Mouse (Mus musculus) kidney, embryonic 14.5 days (tissue): Measurements from ENCODE around the gene Leng8. TPM values are rescaled to one million over a fixed set of nuclear protein-coding genes. Genes with fewer than 3 reads are reported as not detected.

Source experiments
- ATAC-seq: fragments of 200-750 bp; cut with Nextera tagmentation; 2 replicates; pipeline ENCODE4 v1.8.0; 2017; ENCODE audit warnings: moderate number of reproducible peaks, mild to moderate bottlenecking, moderate TSS enrichment, moderate library complexity; ENCODE audit not compliant: low FRiP score, low TSS enrichment
- H3K27ac ChIP-seq: fragments of 300-500 bp; sonication (generic); 2 replicates; pipeline ENCODE4 v1.5.1; 2014; ENCODE audit warnings: low read depth, mild to moderate bottlenecking, low read length, moderate library complexity, mixed read lengths
- H3K27me3 ChIP-seq: fragments of 300-500 bp; sonication (generic); 2 replicates; pipeline ENCODE4 v1.6.1; 2014; ENCODE audit warnings: mild to moderate bottlenecking, low read length; ENCODE audit not compliant: control insufficient read depth, insufficient read depth
- H3K36me3 ChIP-seq: fragments of 300-500 bp; sonication (generic); 2 replicates; pipeline ENCODE4 v1.6.1; 2014; ENCODE audit warnings: low read length, mixed read lengths; ENCODE audit not compliant: control insufficient read depth, insufficient read depth
- H3K4me1 ChIP-seq: fragments of 300-500 bp; sonication (generic); 2 replicates; pipeline ENCODE4 v1.6.1; 2014; ENCODE audit warnings: low read length, mixed read lengths; ENCODE audit not compliant: control insufficient read depth, insufficient read depth
- H3K4me2 ChIP-seq: fragments of 300-500 bp; sonication (generic); replicated peaks from 2 replicates; pipeline ENCODE4 v1.6.1; 2014; ENCODE audit warnings: low read depth, mild to moderate bottlenecking, low read length
- H3K4me3 ChIP-seq: fragments of 300-500 bp; sonication (generic); 2 replicates; pipeline ENCODE4 v1.5.1; 2014; ENCODE audit warnings: mild to moderate bottlenecking, low read length
- H3K9ac ChIP-seq: fragments of 300-500 bp; sonication (generic); 2 replicates; pipeline ENCODE4 v1.6.1; 2014; ENCODE audit warnings: low read depth, mild to moderate bottlenecking, low read length, moderate library complexity
- H3K9me3 ChIP-seq: fragments of 300-500 bp; sonication (generic); 2 replicates; pipeline ENCODE4 v1.6.1; 2016; ENCODE audit warnings: low read length; ENCODE audit not compliant: control insufficient read depth
- WGBS: fragments of 180-500 bp; shearing (Covaris S2); extraction: QIAGEN DNeasy Blood & Tissue Kit; methylation state at CpG from one replicate; pipeline ENCODE4 v1.1.7; 2014; 5-methylcytosine and 5-hydroxymethylcytosine counted together
- polyA plus RNA-seq: library from polyadenylated mRNA; unstranded; fragments of >200 nt; fragmentation: Nextera tagmentation; extraction: Ambion mirVana; gene quantifications from 2 replicates; pipeline ENCODE4 v1.2.1, GENCODE M21; 2014

Gene Leng8
- polyA plus RNA-seq, 1 experiment from 2014 or later, result 48.7 TPM

- no peaks in the 10 kb centered on the region for H3K9me3 ChIP-seq
- H3K4me2 ChIP-seq, result no peak overlapping the region
- no peak overlapping the region for H3K9ac ChIP-seq
- no peak overlapping the region for H3K27ac ChIP-seq
- H3K27me3 ChIP-seq, result peaks cover 11% of the 10 kb centered on the region
- no peaks in the 10 kb centered on the region for H3K36me3 ChIP-seq
- 19% methylated on average over 5 of the region's 5 CpGs for WGBS
- H3K4me1 ChIP-seq, result 0 out of 2 replicates have a peak, but pooled peaks cover 5% of the 10 kb centered on the region
- no peak for ATAC-seq
- no peak overlapping the region for H3K4me3 ChIP-seq
These were observed 12.0 kb upstream of the Leng8 start for GRCm38 (mm10) chr7:4124856-4125255.

- Histone ChIP-seq H3K27ac (no peak overlapping the region), H3K4me3 (no peak overlapping the region), H3K4me1 (0 out of 2 replicates have a peak, but pooled peaks cover 5% of the 10 kb centered on the region), H3K4me2 (no peak overlapping the region), H3K9me3 (no peaks in the 10 kb centered on the region), H3K9ac (0 out of 2 replicates have a peak overlapping the region, but pooled peaks have one; percentile 4), H3K36me3 (no peaks in the 10 kb centered on the region), H3K27me3 (peaks cover 8% of the 10 kb centered on the region)
- no peak for ATAC-seq
- WGBS, result 33% methylated on average over 9 of the region's 9 CpGs
These were observed 11.5 kb upstream of the Leng8 start for GRCm38 (mm10) chr7:4125306-4125705.

GRCm38 (mm10) chr7:4126992-4127785 is 9.7 kb upstream of the Leng8 start:
- H3K4me1 ChIP-seq, result 0 out of 2 replicates have a peak, but pooled peaks cover 5% of the 10 kb centered on the region
- H3K36me3 ChIP-seq, result no peaks in the 10 kb centered on the region
- H3K9me3 ChIP-seq, result no peaks in the 10 kb centered on the region
- no peak for ATAC-seq
- no peak overlapping the region for H3K27ac ChIP-seq
- 85% methylated on average over 11 of the region's 11 CpGs for WGBS
- no peak overlapping the region for H3K4me2 ChIP-seq
- H3K9ac ChIP-seq, result no peak overlapping the region
- no peak overlapping the region for H3K4me3 ChIP-seq
- H3K27me3 ChIP-seq, result no peaks in the 10 kb centered on the region; the same call in 1 of the 2 replicates

- no peak overlapping the region for H3K27ac ChIP-seq
- WGBS, result 89% methylated on average over 4 of the region's 4 CpGs
- H3K36me3 ChIP-seq, result no peaks in the 10 kb centered on the region
- no peak for ATAC-seq
- no peaks in the 10 kb centered on the region for H3K9me3 ChIP-seq
- 0 out of 2 replicates have a peak, but pooled peaks cover 5% of the 10 kb centered on the region for H3K4me1 ChIP-seq
- no peak overlapping the region for H3K4me3 ChIP-seq
- no peak overlapping the region for H3K4me2 ChIP-seq
- no peaks in the 10 kb centered on the region; the same call in 1 of the 2 replicates for H3K27me3 ChIP-seq
- H3K9ac ChIP-seq, result no peak overlapping the region
These were observed 8.9 kb upstream of the Leng8 start for GRCm38 (mm10) chr7:4127894-4128293.

GRCm38 (mm10) chr7:4128860-4129259 is 8.0 kb upstream of the Leng8 start:
- no peaks in the 10 kb centered on the region; the same call in 1 of the 2 replicates for H3K27me3 ChIP-seq
- no peak overlapping the region for H3K4me3 ChIP-seq
- no peaks in the 10 kb centered on the region for H3K36me3 ChIP-seq
- H3K4me1 ChIP-seq, result 0 out of 2 replicates have a peak, but pooled peaks cover 5% of the 10 kb centered on the region
- H3K9me3 ChIP-seq, result no peaks in the 10 kb centered on the region
- no peak overlapping the region for H3K4me2 ChIP-seq
- no peak for ATAC-seq
- no peak overlapping the region for H3K9ac ChIP-seq
- 57% methylated on average over 6 of the region's 6 CpGs for WGBS
- no peak overlapping the region for H3K27ac ChIP-seq

- WGBS, result 44% methylated on average over 13 of the region's 13 CpGs
- Histone ChIP-seq H3K4me1 (no peaks in the 10 kb centered on the region), H3K36me3 (no peaks in the 10 kb centered on the region), H3K27ac (no peak overlapping the region), H3K27me3 (no peaks in the 10 kb centered on the region), H3K9me3 (no peaks in the 10 kb centered on the region), H3K4me2 (no peak overlapping the region), H3K4me3 (no peak overlapping the region), H3K9ac (no peak overlapping the region)
- peak; percentile 52 for ATAC-seq
These were observed 6.0 kb upstream of the Leng8 start for GRCm38 (mm10) chr7:4130686-4131452.

GRCm38 (mm10) chr7:4131964-4132363 is 4.9 kb upstream of the Leng8 start:
- Histone ChIP-seq H3K4me3 (no peak overlapping the region), H3K9ac (no peak overlapping the region), H3K36me3 (no peaks in the 10 kb centered on the region), H3K4me2 (no peak overlapping the region), H3K27ac (no peak overlapping the region), H3K9me3 (no peaks in the 10 kb centered on the region), H3K4me1 (no peaks in the 10 kb centered on the region), H3K27me3 (no peaks in the 10 kb centered on the region)
- no peak for ATAC-seq
- 91% methylated on average over 8 of the region's 8 CpGs for WGBS

- no peak overlapping the region for H3K27ac ChIP-seq
- no peak overlapping the region for H3K9ac ChIP-seq
- no peaks in the 10 kb centered on the region; the same call in 1 of the 2 replicates for H3K4me1 ChIP-seq
- H3K4me2 ChIP-seq, result no peak overlapping the region
- 95% methylated on average over 3 of the region's 3 CpGs for WGBS
- H3K9me3 ChIP-seq, result no peaks in the 10 kb centered on the region
- no peaks in the 10 kb centered on the region for H3K36me3 ChIP-seq
- no peaks in the 10 kb centered on the region for H3K27me3 ChIP-seq
- no peak overlapping the region for H3K4me3 ChIP-seq
- ATAC-seq, result no peak
These were observed 4.3 kb upstream of the Leng8 start for GRCm38 (mm10) chr7:4132581-4132980.

GRCm38 (mm10) chr7:4132998-4133397 is 3.8 kb upstream of the Leng8 start:
- Histone ChIP-seq H3K36me3 (peaks cover under 1% of the 10 kb centered on the region; the same call in 1 of the 2 replicates), H3K9me3 (no peaks in the 10 kb centered on the region), H3K9ac (no peak overlapping the region), H3K4me1 (peaks cover 4% of the 10 kb centered on the region; the same call in 1 of the 2 replicates), H3K27me3 (no peaks in the 10 kb centered on the region), H3K4me3 (no peak overlapping the region), H3K4me2 (no peak overlapping the region), H3K27ac (no peak overlapping the region)
- ATAC-seq, result no peak
- WGBS, result 88% methylated on average over 7 of the region's 7 CpGs
